Mouse (Mus musculus) CD4-positive, CD25-positive, alpha-beta regulatory T cell, adult 2 months (primary cell): ENCODE measurements around the gene Usp24.
A peak's percentile ranks its signal among the peaks of the same experiment; 100 is the strongest.

Experiments used
- DNase-seq: peaks from one replicate; pipeline ENCODE4 v3.0.0-alpha.2; 2012; ENCODE audit warnings: low read depth, low spot score

Usp24 gene

DNA sequence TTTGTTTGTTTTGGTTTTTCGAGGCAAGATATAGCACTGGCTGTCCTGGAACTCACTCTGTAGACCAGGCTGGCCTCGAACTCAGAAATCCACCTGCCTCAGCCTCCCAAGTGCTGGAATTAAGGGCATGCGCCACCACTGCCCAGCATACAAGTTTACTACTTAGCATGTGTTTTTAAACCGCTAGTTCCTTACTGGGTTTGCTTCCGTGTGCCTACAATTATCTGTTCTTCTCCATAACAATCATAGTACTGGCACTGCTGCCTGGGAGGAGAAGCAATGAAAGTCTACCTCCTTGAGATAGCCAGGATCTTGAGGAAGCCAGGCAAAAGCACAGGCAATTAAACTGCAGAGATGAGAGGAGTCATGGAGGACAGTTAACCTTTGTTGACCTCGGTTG lies 112.6 kb downstream of the Usp24 start:
- DNase-seq, result no peak

DNA sequence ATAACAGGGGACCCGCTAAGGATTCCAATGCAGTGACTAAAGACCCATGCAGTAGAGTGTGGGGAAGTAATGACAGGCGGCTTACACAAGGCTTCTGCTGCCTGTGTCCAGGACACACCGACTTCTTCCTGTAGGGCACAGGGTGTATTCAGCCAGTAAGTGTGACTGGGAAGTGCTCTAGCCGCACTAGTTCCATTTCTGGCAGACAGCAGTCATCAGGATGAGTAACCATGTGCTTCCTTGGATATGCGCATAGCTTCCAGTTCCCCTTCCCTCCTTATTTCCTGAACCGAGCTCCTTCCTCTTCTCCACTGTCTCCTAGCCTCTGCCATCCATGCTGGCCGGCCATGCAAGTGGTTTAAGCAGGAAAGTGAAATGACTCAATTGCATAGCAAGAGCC lies 113.1 kb downstream of the Usp24 start:
- no peak for DNase-seq

DNA sequence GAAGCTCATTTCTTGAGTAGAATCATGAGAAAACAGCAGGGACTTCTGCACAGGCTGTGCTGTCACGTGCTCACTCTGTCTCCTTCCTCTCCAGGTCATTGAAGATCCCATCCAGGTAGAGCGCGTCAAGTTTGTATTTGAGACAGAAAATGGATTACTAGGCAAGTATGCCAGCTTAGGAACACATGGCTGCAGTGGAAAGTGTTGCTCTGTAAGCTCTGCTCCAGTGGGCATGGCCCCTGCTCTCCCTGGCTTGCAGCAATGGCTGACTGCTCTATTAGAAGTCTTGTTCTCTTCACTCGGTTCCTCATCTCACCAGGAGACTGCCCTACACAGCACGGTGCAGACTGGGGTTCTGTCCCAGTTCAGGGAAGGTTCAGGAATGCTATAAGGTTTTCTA lies 114.4 kb downstream of the Usp24 start:
- DNase-seq, result no peak

DNA sequence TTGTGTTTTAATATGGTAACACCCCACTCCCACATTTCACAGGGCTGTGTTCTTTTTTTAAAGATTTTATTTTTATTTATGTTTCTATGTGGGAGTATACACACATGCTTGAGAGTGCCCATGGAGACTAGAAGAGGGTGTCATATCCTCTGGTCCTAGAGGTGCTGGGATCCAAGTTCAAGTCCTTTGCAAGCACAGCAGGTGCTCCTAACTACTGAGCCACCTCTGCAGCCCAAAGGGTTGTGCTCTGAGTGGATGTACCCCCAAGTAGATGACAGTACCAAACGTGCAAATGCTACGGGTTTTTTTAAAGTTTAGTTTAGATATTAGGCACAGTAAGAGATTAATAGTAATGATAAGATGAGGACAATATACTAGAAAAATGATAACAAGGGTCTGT lies 119.4 kb downstream of the Usp24 start:
- no peak for DNase-seq

DNA sequence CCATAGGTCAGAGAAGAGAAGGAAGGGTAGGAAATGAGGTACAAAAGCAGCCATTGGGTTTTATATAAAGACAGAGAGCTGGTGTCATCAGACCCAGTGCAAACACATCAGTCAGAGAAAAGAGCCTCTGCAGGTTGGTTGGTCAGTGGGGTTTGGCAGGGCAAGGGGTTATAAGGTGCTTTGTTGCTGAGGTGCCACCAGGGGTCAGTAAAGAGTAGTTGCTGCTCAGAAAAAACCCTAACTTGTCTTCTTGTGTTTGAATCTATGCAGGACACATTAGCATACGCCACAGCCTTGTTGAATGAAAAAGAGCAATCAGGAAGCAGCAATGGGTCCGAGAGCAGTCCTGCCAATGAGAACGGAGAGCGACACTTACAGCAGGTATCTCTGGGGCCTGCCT lies 120.5 kb downstream of the Usp24 start:
- peak; percentile 67 for DNase-seq

DNA sequence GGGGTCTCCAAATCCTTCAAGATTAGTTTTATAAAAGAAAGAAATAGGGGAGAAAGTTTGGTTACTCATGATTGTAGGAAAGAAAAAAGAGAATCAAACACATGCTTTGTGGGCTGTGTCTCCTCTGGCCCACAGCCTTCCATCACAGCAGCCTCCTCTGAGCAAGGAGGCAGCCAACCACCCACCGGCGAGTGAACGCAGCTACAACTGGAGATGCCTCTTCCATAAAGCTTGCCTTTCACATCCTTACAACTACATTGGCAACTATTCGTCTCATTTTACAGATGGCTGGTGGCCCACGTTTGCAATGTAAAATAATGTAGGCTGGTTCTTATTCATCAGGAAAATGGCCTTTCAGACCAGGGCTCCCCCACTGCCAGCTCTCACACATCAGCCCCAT lies 121.2 kb downstream of the Usp24 start:
- no peak for DNase-seq

DNA sequence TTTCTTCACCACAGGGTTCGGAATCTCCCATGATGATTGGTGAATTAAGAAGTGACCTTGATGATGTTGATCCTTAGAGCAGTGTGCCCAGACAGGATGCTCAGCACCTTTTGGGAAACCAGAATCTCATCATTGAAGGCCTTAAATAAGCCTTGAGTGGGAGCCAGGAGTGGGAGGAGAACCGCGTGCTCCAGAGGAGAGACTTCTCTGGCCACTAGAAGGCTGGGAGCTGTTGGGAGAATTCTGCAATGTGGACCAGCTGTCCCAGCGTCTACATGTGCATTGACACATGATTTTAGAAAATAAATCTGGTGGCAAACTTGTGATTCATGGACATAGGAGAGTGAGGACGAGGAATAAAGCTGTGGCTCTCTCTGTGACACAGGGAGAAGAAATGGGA lies 122.8 kb downstream of the Usp24 start:
- no peak for DNase-seq

DNA sequence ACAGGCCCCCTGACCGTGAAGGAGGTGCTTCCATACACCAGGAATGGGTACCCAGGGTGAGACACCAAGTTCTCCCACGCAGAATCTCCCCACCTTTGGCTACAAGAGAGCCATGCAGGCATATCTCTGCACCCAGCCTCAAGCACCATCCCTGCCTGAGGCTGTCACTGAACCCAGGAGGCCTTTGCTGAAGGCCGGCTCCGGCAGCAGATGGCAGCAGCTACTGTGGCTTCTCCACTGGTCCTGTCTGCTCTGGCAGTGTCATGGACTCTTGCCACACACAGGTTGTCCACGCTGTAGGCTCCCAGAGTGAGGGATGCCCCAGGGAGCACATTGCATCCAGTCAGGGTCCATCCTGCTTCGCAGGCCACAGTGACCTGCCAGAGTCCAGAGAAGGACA lies 127.2 kb downstream of the Usp24 start:
- DNase-seq, result no peak

DNA sequence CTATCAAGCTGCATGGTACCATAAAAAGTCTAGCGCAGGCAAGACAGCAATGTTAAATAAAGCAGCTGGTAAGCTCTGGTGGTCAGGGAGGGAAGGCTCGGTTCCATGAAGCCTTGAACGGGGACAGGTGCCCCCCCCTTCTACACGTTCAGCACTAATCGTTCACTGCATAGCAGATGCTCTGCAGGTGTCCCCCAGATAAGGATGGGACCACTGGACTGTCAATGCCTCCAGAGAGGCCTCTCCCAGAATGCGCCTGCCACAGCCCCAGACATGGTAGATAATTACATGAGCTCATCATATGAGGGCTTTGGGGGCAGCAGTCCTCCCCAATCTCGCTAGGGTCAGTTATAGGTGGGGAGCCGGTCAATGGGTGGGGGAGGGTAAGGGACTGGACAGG lies 133.3 kb downstream of the Usp24 start:
- DNase-seq, result no peak

DNA sequence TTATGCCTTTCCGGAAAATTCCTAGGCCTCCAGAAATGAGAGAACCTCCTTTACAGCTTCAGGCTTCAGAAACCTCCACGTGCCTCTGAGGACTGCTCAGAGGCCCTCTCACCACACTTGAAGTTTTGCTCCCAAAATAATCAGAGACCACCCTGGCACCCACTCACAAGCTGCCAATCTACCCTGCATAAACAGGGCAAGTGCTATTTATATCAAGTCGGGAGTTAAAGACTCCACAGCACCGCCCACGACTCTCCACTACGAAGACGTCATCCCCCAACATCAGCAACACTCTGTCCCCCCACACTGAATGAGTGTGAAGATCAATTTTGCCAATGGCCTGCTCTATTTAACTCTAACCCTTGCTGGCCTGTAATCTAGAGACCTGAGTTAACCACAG lies 136.4 kb downstream of the Usp24 start:
- no peak for DNase-seq

DNA sequence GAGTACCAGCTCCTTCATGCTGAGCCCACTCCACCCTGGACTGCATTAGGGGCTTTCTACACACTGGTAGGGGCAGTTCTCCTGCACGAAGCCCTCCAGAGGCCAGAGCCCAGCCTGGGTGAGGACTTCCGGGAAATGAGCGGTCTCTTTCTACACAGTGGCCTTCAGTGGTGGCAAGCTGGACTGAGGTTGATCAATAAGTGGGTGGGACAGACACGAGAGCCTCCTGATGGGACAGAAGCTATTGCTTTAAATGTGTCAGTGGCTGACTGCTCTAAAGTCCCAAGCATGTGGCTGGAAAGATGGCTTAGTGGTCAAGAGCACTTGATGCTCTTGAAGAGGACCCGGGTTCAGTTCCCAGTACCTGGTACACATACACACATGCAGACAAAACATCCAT lies 137.1 kb downstream of the Usp24 start:
- DNase-seq, result no peak

DNA sequence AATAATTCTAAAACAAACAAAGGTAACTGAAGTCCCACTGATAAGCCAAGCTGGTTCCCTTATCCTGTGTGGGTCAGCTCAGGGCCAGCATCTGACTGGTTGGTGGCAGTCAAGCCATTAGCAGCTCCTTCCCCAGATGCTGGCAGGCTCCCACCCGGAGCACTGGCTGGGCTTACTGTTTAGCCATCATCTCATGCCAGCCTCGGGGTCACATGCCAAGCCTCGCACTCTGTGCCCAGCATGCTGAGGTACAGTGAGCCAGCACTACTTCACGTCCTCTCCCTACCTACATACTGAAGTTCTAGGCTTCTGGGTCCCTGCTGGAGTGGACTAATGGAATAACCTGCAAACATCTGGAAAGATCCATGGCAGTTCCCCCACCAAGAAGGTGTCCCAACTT lies 137.5 kb downstream of the Usp24 start:
- DNase-seq, result no peak

DNA sequence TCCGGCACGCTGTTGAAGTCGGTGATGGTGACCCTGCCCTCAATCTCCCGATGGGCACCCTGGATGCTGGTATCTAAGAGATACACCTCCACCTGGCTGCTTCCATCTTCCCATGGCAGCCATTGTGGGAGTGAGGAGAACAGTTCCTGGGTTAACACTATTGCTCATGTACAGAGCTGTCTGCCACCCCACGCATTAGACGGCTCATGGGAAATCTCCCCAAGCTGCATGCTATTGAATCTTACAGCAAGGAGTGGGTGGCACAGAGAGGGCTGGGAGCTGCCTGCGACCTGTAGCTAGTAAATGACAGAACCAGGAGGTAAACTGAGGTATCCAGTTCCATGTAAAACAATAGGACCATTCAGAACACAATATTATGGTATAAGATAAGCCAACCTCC lies 138.5 kb downstream of the Usp24 start:
- no peak for DNase-seq

DNA sequence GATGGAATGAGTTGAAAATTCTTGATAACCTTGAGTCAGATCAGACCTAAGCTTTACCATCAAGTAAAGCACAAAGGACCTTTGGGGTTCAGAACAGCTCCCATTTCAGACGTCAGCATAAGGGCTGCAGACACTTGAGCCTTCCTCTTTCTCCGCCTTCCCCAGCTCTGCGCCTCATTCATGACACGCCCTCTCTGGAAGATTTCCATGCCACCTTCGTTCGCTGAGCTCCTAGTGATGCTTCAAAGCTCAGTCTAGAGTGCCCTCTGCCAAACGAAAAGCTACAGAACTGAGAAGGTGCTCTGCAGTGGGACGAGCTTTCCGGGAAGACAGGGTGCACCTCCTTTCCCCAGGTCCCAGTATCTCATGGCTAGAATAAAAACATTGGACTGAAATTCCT lies 146.0 kb downstream of the Usp24 start:
- DNase-seq, result no peak

DNA sequence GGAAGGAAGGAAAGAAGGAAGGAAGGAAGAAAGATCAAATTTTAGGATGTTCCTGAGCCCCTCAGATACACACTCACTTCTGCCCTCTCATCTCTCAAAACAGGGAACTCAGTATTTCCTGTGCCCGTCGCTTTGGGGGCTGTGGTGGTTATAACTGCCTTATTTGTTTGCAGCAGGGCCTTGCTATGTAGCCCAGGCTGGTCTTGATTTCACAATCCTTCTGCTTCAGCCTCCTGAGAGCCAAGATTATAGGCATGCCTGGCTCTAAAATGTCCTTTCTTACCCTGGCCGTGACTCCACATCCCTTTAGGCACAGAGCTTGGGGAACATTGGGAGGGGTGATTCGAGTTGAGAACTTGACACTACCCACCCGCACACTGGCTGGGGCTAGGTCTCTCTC lies 146.5 kb downstream of the Usp24 start:
- DNase-seq, result no peak

DNA sequence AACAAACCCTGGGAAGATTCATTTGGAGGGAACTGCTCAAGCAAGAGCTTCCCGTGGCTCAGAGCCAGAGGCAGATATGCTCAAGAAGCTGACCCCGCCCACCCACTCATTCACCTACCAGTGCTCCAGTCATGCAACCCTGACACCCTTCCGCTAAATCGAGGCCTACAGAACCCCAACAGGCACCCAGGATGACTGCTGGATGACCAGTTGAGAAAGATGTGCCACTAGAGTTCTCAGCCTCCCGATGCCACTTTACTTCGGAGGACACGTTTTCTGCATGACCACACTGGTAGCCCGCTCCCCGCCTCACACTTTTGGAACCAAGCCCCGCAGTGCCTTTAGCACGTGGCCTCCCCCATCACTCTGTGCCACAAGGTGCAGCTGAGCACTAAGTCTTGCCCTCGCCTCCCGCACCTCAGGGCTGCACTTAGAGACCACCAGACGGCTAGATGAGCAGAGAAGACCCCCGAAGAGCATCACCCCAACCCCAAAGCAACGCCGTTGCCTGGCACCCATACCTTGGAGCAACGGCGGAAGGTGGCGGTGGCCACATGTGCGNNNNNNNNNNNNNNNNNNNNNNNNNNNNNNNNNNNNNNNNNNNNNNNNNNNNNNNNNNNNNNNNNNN lies 147.3 kb downstream of the Usp24 start:
- DNase-seq, result no peak

DNA sequence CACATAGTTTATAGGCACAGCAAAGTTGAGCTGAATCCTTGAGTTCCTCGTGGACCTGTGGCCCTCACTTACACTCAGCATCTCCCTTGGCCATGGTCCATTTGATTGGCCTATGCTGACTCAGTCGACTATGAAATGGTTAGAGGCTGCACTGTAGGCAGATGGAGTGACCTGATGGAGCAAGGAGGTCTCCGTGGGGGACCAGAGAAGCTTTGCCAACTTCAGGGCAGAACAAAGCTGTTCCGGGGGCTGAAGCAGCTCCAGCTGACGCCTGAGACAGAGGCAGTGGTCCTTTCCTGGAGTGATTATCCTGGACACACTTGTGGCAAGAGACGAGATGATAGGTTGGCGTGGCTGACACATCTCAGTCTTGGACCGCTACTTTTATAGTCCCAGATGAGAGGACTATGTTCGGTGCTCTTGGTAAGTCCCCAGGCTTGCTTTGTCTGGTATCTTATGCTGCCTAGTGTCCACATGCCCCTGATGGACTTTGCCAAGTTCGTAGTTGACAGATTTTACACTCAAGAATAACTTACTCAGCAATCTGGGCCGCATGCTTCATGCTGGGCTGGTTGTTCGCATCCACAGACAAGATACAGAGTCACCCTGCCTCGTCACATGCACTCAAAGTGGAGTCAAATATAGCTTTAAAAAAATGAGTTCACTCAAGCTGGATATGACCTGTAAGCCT lies 151.6 kb downstream of the Usp24 start:
- DNase-seq, result no peak

DNA sequence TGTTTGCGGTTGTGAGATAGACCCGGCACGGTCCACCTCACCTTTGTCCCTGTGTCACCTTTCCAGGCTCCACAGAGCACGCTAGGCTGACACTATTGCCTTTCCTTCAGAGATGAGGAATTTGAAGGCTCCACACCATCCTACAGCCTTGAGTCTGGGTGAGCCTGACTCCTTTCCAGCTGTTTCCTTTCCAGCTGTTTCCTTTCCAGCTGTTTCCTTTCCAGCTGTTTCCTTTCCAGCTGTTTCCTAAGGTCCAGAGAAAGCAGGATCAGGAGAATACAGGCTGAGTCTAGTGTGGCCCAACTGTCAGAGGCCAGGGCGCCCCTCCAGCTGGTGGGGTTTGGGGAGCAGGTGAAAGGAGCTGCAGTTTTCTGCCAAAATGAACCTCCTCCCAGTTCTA lies 154.9 kb downstream of the Usp24 start:
- DNase-seq, result no peak

DNA sequence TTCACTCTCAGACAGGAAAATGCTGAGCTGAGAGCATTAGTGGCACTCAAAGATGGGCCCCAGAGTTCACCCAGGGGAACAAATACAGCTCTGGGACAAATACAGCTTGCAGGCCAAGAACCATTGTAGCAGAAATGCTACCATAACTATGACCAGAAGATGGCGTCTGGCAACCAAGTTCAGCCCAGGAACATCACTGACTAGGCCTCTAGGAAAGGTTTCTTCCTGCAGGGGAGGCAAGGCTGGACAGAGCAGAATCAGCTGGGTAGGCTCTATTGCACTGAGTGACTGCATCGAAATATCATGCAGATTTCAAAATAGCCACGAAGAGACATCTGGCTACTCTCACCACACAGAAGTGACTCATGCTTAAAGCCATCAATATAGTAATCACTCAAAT lies 156.3 kb downstream of the Usp24 start:
- DNase-seq, result peak; percentile 70

DNA sequence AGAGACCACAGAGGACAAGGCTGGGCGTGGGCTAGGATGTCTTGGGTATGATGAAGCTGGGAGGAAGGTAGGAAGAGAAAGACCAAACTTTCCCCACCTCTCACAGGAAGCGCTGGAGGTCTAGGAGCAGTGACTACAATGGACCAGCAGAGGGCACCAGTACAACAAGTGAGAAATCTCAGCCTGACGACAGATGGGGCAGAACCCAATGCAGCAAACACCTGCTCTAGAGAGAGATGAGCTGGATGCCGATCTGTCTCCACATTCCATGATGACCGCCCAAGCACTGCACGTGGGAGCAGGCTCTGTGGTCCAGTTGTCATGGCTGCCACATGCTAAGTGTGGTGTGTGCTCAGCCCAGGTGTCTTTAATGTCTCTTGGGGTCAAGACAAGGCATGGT lies 158.2 kb downstream of the Usp24 start:
- DNase-seq, result peak; percentile 81

DNA sequence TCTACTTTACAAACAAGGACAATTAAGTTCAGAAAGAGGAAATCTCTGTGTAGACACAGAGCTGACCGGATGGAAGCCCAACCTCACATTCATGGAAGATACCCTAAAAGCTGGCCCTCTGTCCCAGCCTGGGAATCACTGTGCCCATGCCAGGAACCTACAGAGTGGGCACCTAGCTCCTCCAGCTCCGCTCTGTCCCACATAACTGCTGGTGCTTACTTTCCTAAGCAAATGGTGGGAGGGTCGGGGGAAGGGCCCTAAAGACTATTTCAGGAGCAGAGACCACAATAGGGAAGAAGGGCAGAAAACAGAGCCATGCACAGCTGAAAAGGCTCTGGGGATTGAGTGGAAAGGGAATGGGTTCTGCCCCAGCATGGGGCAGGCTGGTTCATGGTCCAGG lies 164.5 kb downstream of the Usp24 start:
- no peak for DNase-seq

DNA sequence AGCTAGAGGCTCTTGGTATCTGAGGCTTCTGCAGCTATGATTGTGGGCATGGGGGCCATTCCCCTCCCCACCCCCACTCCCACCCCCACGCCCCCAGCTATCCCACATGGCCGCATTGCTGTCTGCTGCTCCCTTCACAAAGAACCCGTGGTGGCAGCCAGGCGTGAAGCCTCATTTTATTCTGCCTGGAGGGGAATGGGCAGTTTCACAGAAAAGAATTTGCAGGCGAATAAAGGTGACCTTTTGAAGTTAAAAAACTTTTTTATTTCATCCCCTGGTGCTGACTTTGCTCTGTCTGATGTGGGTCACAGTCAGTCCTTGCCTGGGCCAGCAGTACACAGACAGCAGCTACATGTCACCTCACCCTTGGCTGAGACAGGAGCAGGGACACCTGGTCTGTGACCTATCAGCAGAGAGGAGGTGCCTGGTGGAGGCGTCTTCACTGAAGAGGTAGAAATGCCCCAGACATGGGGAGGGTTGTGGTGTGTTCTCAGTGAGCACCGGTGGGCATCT lies 167.3 kb downstream of the Usp24 start:
- no peak for DNase-seq

DNA sequence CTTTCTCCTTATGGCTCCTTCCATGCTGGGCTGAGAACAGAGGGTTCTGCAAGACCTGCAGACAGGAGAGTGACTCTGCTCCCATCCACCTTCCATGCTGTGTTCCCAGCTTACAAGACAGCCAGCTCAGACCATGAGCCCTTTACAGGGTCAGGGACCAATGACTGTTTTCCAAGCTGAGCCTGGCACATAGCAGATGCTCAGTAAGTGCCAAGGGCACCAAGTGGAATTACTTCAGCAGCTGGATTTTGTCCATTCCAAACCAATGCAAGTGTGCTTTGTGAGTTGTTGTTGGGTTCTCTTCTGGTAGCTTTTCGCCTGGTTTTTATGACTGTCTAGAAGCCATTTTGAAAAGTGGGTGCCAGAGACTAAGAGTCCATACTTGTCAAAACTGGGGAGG lies 167.8 kb downstream of the Usp24 start:
- no peak for DNase-seq

DNA sequence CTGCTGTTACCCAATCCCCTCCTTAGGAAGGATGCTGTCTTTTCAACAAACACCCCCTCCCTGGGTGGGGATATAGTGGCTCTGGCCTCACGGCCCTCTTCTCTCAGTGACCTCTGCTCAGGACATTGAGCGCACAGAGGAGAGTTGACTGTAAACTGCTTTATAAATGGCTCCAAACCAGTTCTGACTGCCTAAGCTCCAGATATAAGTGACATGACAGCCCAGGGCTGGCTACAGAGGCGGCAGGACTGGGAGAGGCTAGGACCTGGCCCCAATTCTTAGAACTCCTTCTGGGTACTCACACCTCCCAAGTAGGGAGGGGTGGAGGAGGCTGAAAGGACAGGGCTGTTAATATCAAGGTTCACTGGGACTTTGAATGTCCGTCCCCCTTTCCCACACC lies 174.6 kb downstream of the Usp24 start:
- no peak for DNase-seq
